Mouse (Mus musculus) forebrain, embryonic 16.5 days (tissue): ENCODE measurements around the gene Tmtc4. TPM values are rescaled to one million over a fixed set of nuclear protein-coding genes. Genes with fewer than 3 reads are reported as not detected.

ENCODE experiments used
- ATAC-seq: fragments of 200-750 bp; cut with Nextera tagmentation; 2 replicates; pipeline ENCODE4 v1.8.0; 2017; ENCODE audit warnings: mild to moderate bottlenecking, moderate library complexity
- H3K27ac ChIP-seq: fragments of 300-500 bp; sonication (generic); 2 replicates; pipeline ENCODE4 v1.5.1; 2014; ENCODE audit warnings: low read length, control low read depth
- H3K27me3 ChIP-seq: fragments of 300-500 bp; sonication (generic); replicated peaks from 2 replicates; pipeline ENCODE4 v1.6.1; 2014; ENCODE audit warnings: low read length; ENCODE audit not compliant: control insufficient read depth, insufficient read depth
- H3K36me3 ChIP-seq: fragments of 300-500 bp; sonication (generic); 2 replicates; pipeline ENCODE4 v1.6.1; 2014; ENCODE audit not compliant: control insufficient read depth, insufficient read depth
- H3K4me1 ChIP-seq: fragments of 300-500 bp; sonication (generic); replicated peaks from 2 replicates; pipeline ENCODE4 v1.6.1; 2014; ENCODE audit warnings: low read length; ENCODE audit not compliant: control insufficient read depth, insufficient read depth
- H3K4me2 ChIP-seq: fragments of 300-500 bp; sonication (generic); 2 replicates; pipeline ENCODE4 v1.6.1; 2014; ENCODE audit warnings: mild to moderate bottlenecking, low read length, control low read depth
- H3K4me3 ChIP-seq: fragments of 300-500 bp; sonication (generic); replicated peaks from 2 replicates; pipeline ENCODE4 v1.5.1; 2014; ENCODE audit warnings: mild to moderate bottlenecking, low read length, control low read depth
- H3K9ac ChIP-seq: fragments of 300-500 bp; sonication (generic); replicated peaks from 2 replicates; pipeline ENCODE4 v1.6.1; 2014; ENCODE audit warnings: low read depth, low read length, control low read depth
- H3K9me3 ChIP-seq: fragments of 300-500 bp; sonication (generic); 2 replicates; pipeline ENCODE4 v1.6.1; 2016; ENCODE audit warnings: low read length; ENCODE audit not compliant: control insufficient read depth
- WGBS: fragments of 180-500 bp; shearing (Covaris S2); extraction: QIAGEN DNeasy Blood & Tissue Kit; methylation state at CpG from one replicate; pipeline ENCODE4 v1.1.7; 2014; 5-methylcytosine and 5-hydroxymethylcytosine counted together
- polyA plus RNA-seq: library from polyadenylated mRNA; unstranded; fragments of >200 nt; fragmentation: Nextera tagmentation; extraction: Ambion mirVana; gene quantifications from 2 replicates; pipeline ENCODE4 v1.2.1, GENCODE M21; 2015

Gene Tmtc4
- polyA plus RNA-seq, 1 experiment from 2014 or later, result 40.3 TPM

GRCm38 (mm10) chr14:122911265-122911664, 72.6 kb downstream of the Tmtc4 start:
- Histone ChIP-seq H3K9ac (no peak overlapping the region), H3K4me1 (0 out of 2 replicates have a peak, but pooled peaks cover 4% of the 10 kb centered on the region), H3K9me3 (peaks cover 4% of the 10 kb centered on the region; the same call in 1 of the 2 replicates), H3K4me3 (no peak overlapping the region), H3K4me2 (no peak overlapping the region), H3K27ac (no peak overlapping the region), H3K27me3 (peaks cover 6% of the 10 kb centered on the region; the same call in 1 of the 2 replicates), H3K36me3 (no peaks in the 10 kb centered on the region)
- no peak for ATAC-seq

- ATAC-seq, result no peak
- H3K9me3 ChIP-seq, result peaks cover 4% of the 10 kb centered on the region; the same call in 1 of the 2 replicates
- H3K27ac ChIP-seq, result no peak overlapping the region
- H3K4me1 ChIP-seq, result 0 out of 2 replicates have a peak, but pooled peaks cover 4% of the 10 kb centered on the region
- no peaks in the 10 kb centered on the region for H3K36me3 ChIP-seq
- H3K4me2 ChIP-seq, result no peak overlapping the region
- WGBS, result 89% methylated on average over 5 of the region's 5 CpGs
- H3K4me3 ChIP-seq, result no peak overlapping the region
- H3K27me3 ChIP-seq, result peaks cover 5% of the 10 kb centered on the region; the same call in 1 of the 2 replicates
- no peak overlapping the region for H3K9ac ChIP-seq
Measured at GRCm38 (mm10) chr14:122909368-122910091, 74.3 kb downstream of the Tmtc4 start.

- ATAC-seq, result no peak
- Histone ChIP-seq H3K4me2 (no peak overlapping the region), H3K27ac (no peak overlapping the region), H3K9me3 (peaks cover 4% of the 10 kb centered on the region; the same call in 1 of the 2 replicates), H3K4me1 (peaks cover 4% of the 10 kb centered on the region), H3K27me3 (peaks cover 4% of the 10 kb centered on the region; the same call in 1 of the 2 replicates), H3K36me3 (no peaks in the 10 kb centered on the region), H3K4me3 (no peak overlapping the region), H3K9ac (no peak overlapping the region)
- WGBS, result 90% methylated on average over 4 of the region's 4 CpGs
Measured at GRCm38 (mm10) chr14:122908075-122908474, 75.8 kb downstream of the Tmtc4 start.

GRCm38 (mm10) chr14:122905007-122905406, 78.8 kb downstream of the Tmtc4 start:
- Histone ChIP-seq H3K9ac (no peak overlapping the region), H3K27ac (no peak overlapping the region), H3K9me3 (peaks cover 4% of the 10 kb centered on the region; the same call in 1 of the 2 replicates), H3K4me3 (no peak overlapping the region), H3K4me1 (peaks cover 18% of the 10 kb centered on the region), H3K36me3 (no peaks in the 10 kb centered on the region), H3K4me2 (no peak overlapping the region), H3K27me3 (no peaks in the 10 kb centered on the region; the same call in 1 of the 2 replicates)
- 96% methylated on average over 1 of the region's 1 CpGs for WGBS
- no peak for ATAC-seq

- Histone ChIP-seq H3K27me3 (no peaks in the 10 kb centered on the region; the same call in 1 of the 2 replicates), H3K9me3 (peaks cover 4% of the 10 kb centered on the region; the same call in 1 of the 2 replicates), H3K27ac (no peak overlapping the region), H3K9ac (no peak overlapping the region), H3K4me2 (no peak overlapping the region), H3K4me3 (no peak overlapping the region), H3K4me1 (peaks cover 18% of the 10 kb centered on the region), H3K36me3 (no peaks in the 10 kb centered on the region)
- ATAC-seq, result no peak
- whole genome bisulfite sequencing, result 49% methylated on average over 2 of the region's 2 CpGs
Measured at GRCm38 (mm10) chr14:122903923-122904351, 79.9 kb downstream of the Tmtc4 start.

- Histone ChIP-seq H3K27me3 (no peaks in the 10 kb centered on the region; the same call in 1 of the 2 replicates), H3K4me2 (no peak overlapping the region), H3K4me1 (peaks cover 18% of the 10 kb centered on the region), H3K4me3 (no peak overlapping the region), H3K9ac (no peak overlapping the region), H3K27ac (no peak overlapping the region), H3K9me3 (no peaks in the 10 kb centered on the region; the same call in 1 of the 2 replicates), H3K36me3 (no peaks in the 10 kb centered on the region)
- 28% methylated on average over 4 of the region's 4 CpGs for WGBS
- peak; percentile 87 for ATAC-seq
Measured at GRCm38 (mm10) chr14:122902884-122903283, 81.0 kb downstream of the Tmtc4 start.

- ATAC-seq, result no peak
- WGBS, result 41% methylated on average over 2 of the region's 2 CpGs
- no peak overlapping the region for H3K9ac ChIP-seq
- H3K9me3 ChIP-seq, result no peaks in the 10 kb centered on the region; the same call in 1 of the 2 replicates
- peaks cover 18% of the 10 kb centered on the region for H3K4me1 ChIP-seq
- no peak overlapping the region for H3K27ac ChIP-seq
- no peaks in the 10 kb centered on the region; the same call in 1 of the 2 replicates for H3K27me3 ChIP-seq
- no peaks in the 10 kb centered on the region for H3K36me3 ChIP-seq
- no peak overlapping the region for H3K4me3 ChIP-seq
- no peak overlapping the region for H3K4me2 ChIP-seq
Measured at GRCm38 (mm10) chr14:122902136-122902535, 81.7 kb downstream of the Tmtc4 start.

- no peaks in the 10 kb centered on the region for H3K36me3 ChIP-seq
- no peaks in the 10 kb centered on the region; the same call in 1 of the 2 replicates for H3K27me3 ChIP-seq
- H3K9ac ChIP-seq, result no peak overlapping the region
- no peak overlapping the region for H3K27ac ChIP-seq
- peaks cover 18% of the 10 kb centered on the region for H3K4me1 ChIP-seq
- no peaks in the 10 kb centered on the region for H3K9me3 ChIP-seq
- ATAC-seq, result no peak
- 85% methylated on average over 2 of the region's 2 CpGs for WGBS
- H3K4me3 ChIP-seq, result no peak overlapping the region
- H3K4me2 ChIP-seq, result no peak overlapping the region
Measured at GRCm38 (mm10) chr14:122901715-122902114, 82.1 kb downstream of the Tmtc4 start.

- Histone ChIP-seq H3K4me1 (peaks cover 18% of the 10 kb centered on the region), H3K27me3 (no peaks in the 10 kb centered on the region; the same call in 1 of the 2 replicates), H3K9me3 (no peaks in the 10 kb centered on the region), H3K4me2 (no peak overlapping the region), H3K4me3 (no peak overlapping the region), H3K36me3 (no peaks in the 10 kb centered on the region), H3K9ac (no peak overlapping the region), H3K27ac (no peak overlapping the region)
- 62% methylated on average over 3 of the region's 3 CpGs for WGBS
- no peak for ATAC-seq
Measured at GRCm38 (mm10) chr14:122901177-122901576, 82.7 kb downstream of the Tmtc4 start.
